Mouse (Mus musculus): ENCODE results near the gene Gas2l2.

Gene Gas2l2

DNA sequence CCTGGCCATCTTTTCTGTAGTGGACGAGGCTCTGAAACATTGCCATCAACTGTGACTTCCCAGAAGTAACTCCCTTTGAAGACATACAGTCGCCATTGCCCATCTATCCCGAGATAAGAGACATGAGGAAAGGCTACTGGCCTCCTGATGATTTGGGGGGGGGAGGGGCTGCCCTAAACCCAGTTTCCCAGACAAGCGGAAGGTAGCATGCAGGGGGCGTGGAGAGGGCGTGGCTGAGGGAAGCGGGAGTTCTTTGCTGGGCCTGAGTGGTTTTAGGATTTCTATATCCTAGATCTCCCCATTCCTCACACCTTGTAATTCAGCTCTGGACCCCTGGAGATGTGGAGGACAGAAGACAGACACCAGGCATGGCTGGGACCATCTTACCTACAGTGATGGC is 14.6 kb upstream of the Gas2l2 start:
- no peak for DNase-seq (ENCODE audit: low read depth, low spot score)

DNA sequence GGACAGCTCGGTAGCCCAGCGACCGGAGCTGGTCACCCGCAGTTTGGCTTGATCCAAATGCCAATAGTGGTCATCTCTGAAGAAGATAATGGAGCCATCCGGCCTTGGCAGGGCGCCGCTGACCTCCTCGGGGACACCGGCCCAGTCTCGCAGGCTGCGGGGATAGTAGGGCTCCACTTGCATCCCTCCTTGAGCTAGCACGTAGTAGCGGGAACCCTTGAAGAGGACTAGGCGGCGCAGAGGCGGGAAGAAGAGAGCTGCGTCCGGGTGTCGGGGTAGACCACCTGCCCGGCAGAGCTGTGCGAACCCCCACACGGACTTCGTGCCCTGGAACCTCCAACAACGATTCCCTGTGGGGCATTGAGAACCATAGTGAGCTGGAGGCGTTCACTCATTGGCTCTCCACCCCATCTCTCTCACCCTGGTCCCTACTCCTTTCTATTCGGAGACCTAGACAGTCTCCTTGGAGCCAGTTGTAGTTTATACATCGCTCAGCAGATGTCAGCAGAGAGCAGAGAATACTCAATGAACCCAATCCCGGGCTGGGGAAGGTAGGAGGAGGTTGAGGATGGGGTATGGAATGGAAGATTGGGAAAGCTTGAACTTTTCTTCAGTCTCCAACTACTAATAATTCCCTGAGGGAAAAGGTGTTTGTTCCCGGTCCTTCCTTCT is 13.5 kb upstream of the Gas2l2 start:
- peak; percentile 59 for DNase-seq (ENCODE audit: low read depth, low spot score)

DNA sequence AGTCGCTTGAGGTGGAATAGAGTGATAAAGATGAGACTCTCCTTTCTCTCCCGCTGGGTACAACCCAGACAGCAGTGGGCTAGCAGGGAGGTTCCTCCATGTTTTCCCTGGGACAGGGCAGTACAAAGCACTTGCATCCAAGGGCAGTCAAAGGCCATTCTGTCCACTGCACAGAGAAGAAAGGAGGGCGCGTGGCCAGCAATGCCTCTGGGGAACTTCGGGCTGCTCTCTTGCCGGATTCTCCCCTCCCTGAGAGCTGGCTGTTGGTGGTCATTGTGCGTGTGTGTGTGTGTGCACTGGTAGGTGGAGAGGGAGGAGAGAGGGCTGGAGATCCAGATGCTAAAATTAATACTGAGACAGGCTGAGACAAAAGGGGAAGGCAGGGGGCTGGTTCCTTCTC is 12.0 kb upstream of the Gas2l2 start:
- DNase-seq (ENCODE audit: low read depth, low spot score): no peak

DNA sequence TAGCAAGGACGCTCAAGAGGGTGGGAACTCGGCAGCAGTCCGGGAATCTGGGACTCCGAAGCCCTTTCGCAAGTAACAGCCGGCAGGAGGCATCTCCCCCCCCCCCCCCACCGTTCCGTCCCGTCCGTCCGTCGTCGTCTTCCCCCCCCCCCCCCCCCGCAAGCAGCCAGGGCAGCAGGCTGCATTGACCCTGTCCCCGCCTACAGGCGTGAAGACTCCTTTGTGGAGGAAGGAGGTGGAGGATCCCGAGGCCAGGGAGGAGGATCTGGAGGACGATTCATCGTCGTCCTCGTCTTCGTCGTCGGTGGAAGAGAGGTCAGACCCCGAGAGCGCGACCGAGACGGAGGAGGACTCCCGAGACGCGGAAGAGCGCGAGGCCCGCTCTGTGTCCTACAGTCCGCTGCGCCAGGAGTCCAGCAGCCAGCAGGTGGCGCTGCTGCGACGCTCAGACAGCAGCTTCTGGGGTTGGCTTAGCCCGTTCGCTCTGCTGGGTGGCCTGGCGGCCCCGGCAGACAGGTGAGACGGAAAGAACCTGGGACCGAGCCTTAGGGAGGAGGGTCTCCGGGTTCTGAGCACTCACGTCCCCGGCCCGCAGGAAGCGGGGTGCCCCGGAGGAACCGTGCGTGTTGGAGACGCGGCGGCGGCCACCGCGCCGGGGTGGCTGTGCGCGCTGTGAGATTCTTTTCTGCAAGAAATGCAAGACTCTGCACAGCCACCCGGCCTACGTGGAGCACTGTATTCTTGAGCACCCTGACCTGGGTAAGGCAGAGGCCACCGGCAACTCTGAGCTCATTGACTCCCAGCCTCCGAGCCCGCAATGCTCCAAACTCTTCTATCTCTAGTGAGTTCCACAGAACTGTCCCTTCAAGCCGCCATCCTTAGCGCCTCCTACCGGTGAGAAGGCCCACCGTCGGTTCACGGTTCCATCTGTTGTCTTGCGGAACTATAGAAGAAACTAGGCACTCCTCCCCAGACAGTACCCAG is 11.1 kb upstream of the Gas2l2 start:
- peak; percentile 94 for DNase-seq (ENCODE audit: low read depth, low spot score)

DNA sequence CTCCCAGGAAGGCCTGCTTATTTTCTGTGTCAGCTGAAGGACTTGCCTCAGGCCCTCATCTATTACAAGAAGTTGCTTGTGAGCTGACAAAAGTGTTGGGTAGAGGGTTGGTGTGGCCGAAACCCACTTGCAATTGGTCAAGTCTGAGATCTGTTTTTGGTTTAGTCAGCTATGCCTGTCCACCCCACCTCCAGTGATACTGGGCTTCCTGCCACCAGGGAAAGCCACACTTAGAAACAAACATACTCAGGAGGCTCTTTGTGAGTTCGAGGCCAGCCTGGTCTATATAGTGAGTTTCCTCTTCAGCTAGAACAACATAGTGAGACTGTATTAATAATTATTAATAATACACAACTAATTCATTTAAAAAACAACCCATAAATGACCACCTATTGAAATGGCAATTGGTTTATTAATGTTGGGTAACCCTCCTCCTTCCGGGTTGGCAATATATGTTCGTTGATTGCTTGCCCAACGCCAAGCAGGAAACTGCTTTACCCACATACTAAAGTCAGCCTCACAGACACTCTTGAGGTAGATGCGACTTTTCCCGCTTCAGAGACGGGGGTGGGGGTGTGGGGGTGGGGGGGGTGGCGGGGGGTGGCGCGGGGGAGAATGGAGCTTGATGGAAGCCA is 10.3 kb upstream of the Gas2l2 start:
- DNase-seq (ENCODE audit: low read depth, low spot score): peak; percentile 37

DNA sequence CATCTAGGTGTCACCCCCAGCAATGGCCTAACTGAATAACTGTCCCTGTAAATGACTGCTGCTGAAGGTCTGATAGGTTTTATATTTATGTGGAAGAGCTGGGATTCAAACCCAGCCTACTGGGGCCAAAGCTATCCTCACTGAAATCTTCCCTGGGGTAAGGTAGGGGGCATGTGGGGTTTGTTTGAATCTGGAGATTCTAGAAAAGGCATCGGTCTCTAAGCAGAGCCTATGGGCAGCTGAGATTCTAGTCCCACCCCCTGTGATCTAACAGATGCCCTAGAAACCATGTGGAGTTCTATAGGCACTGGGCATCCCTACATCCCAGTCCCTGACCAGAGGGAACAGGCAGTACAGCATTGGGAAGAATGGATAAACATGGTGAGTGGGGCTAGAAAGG is 8.1 kb upstream of the Gas2l2 start, which contains the start of gene 1700020L24Rik:
Gene 1700020L24Rik (plus strand): TSS at position 301 of the 400 bp plus-strand sequence.
- no peak for DNase-seq (ENCODE audit: low read depth, low spot score)

DNA sequence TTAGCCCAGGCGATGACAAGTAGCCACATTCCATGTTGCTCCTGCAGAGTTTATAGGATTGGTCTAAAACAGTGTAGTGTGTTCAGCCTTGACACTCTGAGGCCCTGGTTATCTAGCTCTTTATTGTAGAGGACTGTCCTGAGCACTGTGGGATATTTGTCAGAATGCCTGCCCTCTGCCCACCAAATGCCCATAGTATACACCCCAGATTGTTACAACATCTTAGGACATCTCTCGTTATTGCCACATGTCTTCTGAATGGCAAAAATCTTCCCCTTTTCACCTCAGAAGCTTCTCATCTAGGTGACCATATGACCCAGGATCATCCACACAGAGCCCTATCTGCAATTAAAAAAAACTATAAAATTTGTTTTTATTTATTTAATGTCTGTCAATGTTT is 3.3 kb upstream of the Gas2l2 start:
- DNase-seq (ENCODE audit: low read depth, low spot score): no peak

DNA sequence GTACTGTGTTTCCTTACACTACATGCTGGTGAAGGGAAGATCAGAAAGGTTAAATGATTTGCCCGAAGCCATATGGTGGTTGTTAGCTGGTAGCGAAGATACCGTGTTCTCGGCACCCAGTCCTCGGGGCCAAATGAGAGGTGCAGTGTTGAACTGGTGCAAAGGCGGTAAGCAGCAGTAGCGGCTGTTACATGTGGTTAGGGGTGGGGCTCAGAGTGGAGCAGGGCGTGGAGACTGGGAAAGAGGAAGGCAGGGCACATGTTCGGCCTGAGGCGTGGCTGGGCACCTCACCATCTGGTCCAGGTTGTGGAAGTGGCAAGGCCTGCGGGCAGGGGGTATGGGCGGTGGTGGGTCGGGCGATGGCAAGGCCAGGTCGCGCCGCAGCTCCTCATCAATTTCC is 2.3 kb downstream of the Gas2l2 start:
- peak; percentile 37 for DNase-seq (ENCODE audit: low read depth, low spot score)

DNA sequence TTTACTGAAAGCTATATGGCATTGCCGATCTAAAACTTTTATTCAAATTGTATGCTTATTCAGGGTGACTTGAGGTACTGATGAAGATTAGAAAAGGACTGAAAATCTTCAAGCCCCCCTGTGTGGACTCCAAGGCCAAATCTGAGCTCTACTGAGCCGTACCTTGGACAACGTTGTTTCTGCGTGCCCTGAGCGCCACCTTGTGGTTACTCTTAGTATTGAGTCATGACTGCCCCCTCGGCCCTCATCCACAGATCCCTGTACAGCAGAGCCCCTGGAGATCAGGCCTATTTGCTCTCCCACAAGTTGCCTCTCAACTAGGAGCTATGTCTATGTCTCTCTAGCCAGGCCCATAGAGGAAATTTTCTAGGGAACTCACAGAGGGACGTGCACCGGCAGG is 4.6 kb downstream of the Gas2l2 start:
- peak; percentile 64 for DNase-seq (ENCODE audit: low read depth, low spot score)

DNA sequence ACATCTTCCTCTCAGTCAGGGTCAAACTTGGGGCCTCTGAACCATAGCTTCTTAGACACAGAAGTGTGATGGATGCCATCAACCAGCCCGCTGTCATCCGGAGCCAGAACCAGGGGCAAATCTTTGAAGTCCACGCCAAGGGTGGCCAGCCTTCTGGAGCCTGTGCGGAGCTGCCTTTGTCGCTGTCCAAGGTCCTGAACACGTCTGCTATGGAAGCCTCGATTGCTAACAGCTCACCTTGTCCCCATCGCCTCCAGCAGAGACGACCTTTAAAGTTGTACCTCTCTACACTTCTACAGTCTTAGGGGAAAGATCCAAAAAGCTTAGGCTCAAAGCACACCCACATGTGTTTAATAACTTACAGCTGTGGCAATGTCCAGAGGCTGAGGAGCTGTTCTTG is 8.0 kb downstream of the Gas2l2 start:
- DNase-seq (ENCODE audit: low read depth, low spot score): peak; percentile 57

DNA sequence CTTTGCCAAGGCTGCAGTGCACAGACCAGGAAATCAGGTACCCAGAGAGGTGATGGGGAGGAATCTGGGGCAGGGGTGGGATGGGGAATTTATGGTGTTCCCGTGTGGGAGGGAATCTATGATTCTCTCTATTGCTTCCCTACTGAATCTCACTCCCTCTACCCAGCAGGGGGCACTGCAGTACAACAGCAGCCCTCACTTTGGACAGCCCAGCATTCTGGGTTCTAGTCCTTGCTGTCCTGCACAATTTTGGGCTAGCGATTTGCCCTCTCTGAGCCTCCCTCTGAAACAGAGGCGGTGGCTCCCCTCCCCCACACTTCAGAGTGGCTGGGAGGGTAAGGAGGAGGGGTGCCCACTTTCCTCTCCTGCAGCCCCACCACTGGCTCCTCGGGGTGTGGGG is 8.9 kb downstream of the Gas2l2 start:
- DNase-seq (ENCODE audit: low read depth, low spot score): no peak

DNA sequence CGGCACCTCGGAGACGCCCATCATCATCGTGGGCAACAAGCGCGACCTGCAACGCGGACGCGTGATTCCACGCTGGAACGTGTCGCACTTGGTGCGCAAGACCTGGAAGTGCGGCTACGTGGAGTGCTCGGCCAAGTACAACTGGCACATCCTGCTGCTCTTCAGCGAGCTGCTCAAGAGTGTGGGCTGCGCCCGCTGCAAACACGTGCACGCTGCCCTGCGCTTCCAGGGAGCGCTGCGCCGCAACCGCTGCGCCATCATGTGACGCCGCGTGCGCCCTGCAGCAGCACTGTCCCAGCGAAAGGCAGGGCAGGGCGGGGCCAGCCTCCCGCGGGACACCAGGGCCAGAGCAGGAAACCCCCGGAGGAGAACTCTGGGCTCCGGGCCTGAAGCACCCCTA is 10.7 kb downstream of the Gas2l2 start:
- DNase-seq (ENCODE audit: low read depth, low spot score): no peak

DNA sequence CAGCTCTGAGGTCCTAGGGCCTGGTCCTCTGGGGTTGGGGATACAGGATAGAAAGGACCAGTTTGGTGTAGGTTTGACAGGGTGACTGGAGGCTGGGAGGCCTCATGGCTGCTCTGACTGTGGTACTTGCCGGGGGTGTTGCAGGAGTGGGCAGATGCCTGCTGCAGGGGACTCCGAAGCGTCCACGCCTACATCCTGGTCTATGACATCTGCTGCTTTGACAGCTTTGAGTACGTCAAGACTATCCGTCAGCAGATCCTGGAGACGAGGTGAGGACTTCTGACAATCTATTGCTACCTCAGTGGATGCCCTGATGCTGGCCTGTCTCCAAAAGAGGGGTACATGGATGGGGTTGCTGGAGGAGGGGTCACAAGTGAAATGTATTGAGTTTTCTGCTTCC is 11.5 kb downstream of the Gas2l2 start:
- no peak for DNase-seq (ENCODE audit: low read depth, low spot score)

DNA sequence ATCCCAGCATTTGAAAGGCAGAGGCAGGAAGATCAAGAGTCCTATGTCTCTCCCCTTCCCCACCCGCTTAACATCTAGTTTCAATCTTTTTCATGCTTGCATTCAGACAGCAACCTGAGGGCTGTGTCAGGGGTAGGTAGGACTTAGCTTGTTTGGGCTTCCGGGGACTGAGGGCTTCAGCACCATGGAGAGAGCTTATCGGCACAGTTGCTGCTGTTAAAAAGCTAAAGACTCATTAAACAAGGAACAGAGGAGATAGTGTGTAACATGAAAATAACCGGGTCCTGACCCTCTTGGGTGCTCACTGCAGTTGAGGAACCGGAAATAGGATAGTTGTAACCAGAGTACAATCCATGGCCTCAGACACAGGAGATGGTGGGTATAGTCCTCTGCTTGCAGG is 12.2 kb downstream of the Gas2l2 start:
- peak; percentile 55 for DNase-seq (ENCODE audit: low read depth, low spot score)

DNA sequence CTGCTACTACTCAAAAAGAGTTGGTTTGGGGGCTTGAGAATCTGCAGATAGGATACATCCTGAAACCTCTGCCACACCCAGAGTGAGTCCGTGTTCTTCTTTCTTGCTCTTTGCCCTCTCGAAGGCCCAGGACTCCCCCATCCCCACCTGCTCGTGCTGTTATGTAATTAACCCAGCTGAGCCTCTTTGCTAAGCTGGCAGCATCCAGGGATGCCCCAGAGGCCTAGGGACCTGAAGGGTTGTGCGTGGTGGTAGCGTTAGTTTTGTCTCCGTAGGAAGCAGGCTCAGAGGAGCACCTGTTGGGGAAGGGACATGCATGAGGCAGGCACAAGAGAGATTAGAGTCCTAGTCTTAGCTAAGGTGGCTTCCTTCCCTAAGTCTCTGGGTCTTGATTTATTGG is 18.7 kb downstream of the Gas2l2 start:
- DNase-seq (ENCODE audit: low read depth, low spot score): no peak

DNA sequence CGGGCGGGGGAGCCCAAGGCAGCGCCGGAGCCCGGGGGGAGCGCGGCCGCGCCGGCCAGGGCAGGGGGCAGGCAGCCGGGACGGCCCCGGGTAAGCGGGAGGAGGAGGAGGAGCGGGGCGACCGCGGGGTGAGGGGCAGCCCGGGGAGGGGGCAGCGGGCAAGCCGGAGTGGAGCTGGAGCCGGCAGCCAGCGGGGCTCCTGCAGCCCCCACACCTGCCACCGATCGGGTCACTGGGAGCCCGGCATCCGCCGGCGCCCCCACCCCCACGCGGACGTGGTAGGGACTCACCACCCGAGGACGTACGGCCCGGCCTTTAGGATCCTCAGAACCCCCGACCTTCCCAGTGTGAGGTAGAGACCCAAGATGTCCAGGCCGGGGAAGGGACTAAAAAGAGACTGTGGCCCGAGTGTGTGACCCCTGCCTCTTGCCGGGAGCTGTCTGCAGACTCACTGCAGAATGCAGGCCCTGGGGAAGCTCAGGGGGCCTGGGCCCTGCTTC is 19.4 kb downstream of the Gas2l2 start:
- DNase-seq (ENCODE audit: low read depth, low spot score): no peak

DNA sequence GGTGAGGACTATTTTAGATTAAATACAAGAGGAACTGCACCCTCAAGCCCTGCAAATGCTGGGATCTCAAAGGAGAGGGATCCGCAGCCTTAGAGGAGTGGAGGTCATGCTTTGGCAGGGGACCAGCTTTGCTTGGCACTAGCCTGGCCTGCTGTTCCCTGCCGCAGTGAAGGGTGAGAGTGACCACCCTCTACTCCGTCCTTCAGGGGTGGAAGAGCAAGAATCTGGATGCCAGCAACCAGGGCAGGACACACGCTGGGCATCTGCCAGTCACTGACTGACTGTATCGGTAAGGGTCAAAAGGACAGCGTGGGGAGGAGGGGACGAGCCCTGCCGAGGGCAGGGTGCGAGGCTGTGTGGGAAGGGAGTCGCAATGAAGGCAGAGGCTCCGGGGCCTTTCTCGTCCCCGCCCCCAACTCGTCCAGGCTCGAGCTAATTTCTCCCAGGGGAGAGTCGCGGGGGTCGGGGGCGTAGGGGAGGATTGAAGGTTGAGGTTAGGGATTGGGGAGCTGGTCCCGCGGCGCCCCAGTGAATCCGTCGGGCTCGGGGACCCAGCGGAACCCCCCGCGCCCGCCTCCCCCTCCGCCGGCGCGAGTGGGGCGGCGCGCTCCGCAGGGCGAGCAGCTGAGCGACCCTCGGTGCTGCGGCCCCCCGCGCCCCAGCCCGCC is 20.0 kb downstream of the Gas2l2 start, which contains the start of gene Rasl10b:
Gene Rasl10b (plus strand): TSS at position 51 of the 668 bp plus-strand sequence.
- no peak for DNase-seq (ENCODE audit: low read depth, low spot score)

DNA sequence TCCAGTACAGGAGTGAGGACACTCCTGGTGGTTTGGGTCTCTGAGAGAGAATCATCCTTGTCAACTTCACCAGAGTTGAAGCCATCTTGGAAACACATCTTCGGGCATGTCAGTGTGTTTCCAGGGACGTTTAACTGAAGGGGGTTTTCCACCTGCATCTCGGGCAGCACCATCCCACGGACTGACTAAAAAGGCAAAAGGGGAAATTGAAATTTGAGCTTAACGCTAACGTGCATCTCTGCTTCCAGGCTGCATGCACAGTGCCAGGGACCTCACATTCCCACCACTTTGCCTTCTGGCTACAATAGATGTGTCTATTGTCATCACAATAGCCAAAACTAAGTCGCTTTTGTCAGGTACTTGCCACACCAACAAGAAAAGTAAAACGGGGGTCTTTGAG is 21.0 kb downstream of the Gas2l2 start:
- DNase-seq (ENCODE audit: low read depth, low spot score): no peak

DNA sequence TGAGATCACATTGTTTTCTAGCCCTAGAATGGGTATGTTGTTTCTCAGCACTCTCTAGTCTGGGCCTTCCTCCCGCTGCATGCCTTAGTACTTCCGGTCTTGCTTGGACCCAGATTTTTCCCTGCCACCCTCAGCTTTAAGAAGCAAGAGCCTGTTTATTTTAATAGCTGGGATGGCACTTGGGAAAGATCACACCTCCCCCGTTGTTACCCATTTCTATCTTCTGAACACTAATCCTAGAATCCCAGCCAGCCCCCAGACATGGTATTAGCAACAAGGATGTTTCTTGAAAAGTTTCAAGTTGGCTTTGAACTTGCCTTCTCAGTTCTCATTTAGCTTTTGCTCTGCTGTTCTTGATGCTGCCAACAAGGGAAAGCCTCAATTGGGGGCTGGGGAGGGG is 22.9 kb downstream of the Gas2l2 start:
- DNase-seq (ENCODE audit: low read depth, low spot score): no peak

DNA sequence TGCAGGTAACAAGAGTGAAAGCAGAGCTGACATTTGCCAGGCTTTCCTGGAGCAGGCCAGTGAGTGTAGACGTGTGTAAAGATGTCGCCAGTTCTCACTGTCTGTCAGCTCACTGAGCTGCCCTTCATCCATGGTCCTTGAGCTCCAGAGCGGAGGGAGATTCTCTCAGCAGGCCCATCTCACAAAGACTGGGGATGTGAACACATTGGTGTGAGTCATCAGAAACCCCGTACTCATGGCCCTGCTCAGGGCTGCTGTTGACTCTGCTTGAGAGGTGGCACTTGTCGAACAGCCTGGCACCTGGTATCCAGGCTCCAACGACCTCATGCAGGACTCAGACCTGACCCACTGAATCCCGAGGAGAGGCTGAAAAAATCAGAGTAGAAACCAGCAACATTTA is 25.5 kb downstream of the Gas2l2 start:
- DNase-seq (ENCODE audit: low read depth, low spot score): no peak

DNA sequence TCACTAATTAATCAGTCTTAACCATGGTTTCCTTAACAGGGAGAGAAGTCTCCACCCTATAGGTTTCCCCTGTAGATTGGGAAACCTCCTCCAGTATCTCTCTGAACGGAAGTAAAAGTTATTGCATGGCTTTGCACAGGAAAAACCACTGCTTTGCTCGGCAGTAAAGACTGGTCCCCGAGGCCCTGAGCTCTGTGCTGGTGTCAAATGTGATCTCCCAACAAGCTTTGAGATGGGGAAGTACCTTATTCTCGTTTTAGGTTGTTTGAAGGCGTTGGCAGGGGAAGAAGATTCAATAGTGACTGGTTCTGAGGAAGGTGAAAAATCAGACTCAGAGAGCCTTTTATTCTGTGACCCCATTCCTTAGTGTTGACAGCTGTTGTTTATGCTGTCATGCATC is 30.5 kb downstream of the Gas2l2 start:
- no peak for DNase-seq (ENCODE audit: low read depth, low spot score)

DNA sequence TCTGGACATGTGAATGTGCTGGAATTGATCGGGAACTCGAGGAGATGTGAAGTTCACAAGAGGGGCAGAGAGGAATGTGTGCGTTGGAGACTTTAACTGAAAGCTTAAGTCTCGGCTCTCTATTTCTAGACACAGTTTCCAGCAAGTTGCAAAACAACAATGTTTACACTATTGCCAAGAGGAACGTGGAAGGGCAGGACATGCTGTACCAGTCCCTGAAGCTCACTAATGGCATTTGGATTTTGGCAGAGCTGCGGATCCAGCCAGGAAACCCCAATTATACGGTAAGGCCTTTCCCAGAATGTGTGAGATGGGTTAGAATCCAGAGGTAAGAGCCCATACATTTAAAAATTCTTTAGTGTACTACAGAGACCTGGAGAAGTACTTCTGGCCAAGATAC is 31.6 kb downstream of the Gas2l2 start:
- DNase-seq (ENCODE audit: low read depth, low spot score): no peak
